Mouse (Mus musculus) intestine, embryonic 16.5 days (tissue): Measurements from ENCODE around the gene Dhx9. TPM values are rescaled to one million over a fixed set of nuclear protein-coding genes. Genes with fewer than 3 reads are reported as not detected.

Source experiments
- ATAC-seq: fragments of 200-750 bp; cut with Nextera tagmentation; 2 replicates; pipeline ENCODE4 v1.8.0; 2017; ENCODE audit warnings: moderate TSS enrichment, moderate library complexity
- H3K27ac ChIP-seq: fragments of 300-500 bp; sonication (generic); 2 replicates; pipeline ENCODE4 v1.5.1; 2014; ENCODE audit warnings: mild to moderate bottlenecking, low read length
- H3K27me3 ChIP-seq: fragments of 300-500 bp; sonication (generic); replicated peaks from 2 replicates; pipeline ENCODE4 v1.6.1; 2014; ENCODE audit warnings: low read length, control low read depth, mixed read lengths; ENCODE audit not compliant: control insufficient read depth, insufficient read depth
- H3K36me3 ChIP-seq: fragments of 300-500 bp; sonication (generic); 2 replicates; pipeline ENCODE4 v1.6.1; 2014; ENCODE audit warnings: low read length, control low read depth; ENCODE audit not compliant: control insufficient read depth, insufficient read depth
- H3K4me1 ChIP-seq: fragments of 300-500 bp; sonication (generic); 2 replicates; pipeline ENCODE4 v1.6.1; 2014; ENCODE audit warnings: low read length, control low read depth, mixed read lengths; ENCODE audit not compliant: control insufficient read depth, insufficient read depth
- H3K4me2 ChIP-seq: fragments of 300-500 bp; sonication (generic); 2 replicates; pipeline ENCODE4 v1.6.1; 2014; ENCODE audit warnings: low read depth, low read length, control low read depth
- H3K4me3 ChIP-seq: fragments of 300-500 bp; sonication (generic); 2 replicates; pipeline ENCODE4 v1.5.1; 2014; ENCODE audit warnings: mild to moderate bottlenecking, low read length
- H3K9ac ChIP-seq: fragments of 300-500 bp; sonication (generic); 2 replicates; pipeline ENCODE4 v1.6.1; 2014; ENCODE audit warnings: low read depth, low read length
- H3K9me3 ChIP-seq: fragments of 300-500 bp; sonication (generic); 2 replicates; pipeline ENCODE4 v1.6.1; 2016; ENCODE audit warnings: low read length, control low read depth; ENCODE audit not compliant: control insufficient read depth
- WGBS: fragments of 180-500 bp; shearing (Covaris S2); extraction: QIAGEN DNeasy Blood & Tissue Kit; methylation state at CpG from one replicate; pipeline ENCODE4 v1.1.7; 2014; 5-methylcytosine and 5-hydroxymethylcytosine counted together
- polyA plus RNA-seq: library from polyadenylated mRNA; unstranded; fragments of >200 nt; fragmentation: Nextera tagmentation; extraction: Ambion mirVana; gene quantifications from 2 replicates; pipeline ENCODE4 v1.2.1, GENCODE M21; 2015

Dhx9 gene
- polyA plus RNA-seq, 1 experiment from 2014 or later = 18.1 TPM

- Histone ChIP-seq H3K9me3 (no peaks in the 10 kb centered on the region), H3K4me2 (no peak overlapping the region), H3K9ac (no peak overlapping the region), H3K36me3 (peaks cover 17% of the 10 kb centered on the region), H3K27ac (no peak overlapping the region), H3K4me1 (no peaks in the 10 kb centered on the region), H3K27me3 (no peaks in the 10 kb centered on the region), H3K4me3 (no peak overlapping the region)
- WGBS = 88% methylated on average over 5 of the region's 5 CpGs
- ATAC-seq = no peak
These were observed 31.3 kb downstream of the Dhx9 start for GRCm38 (mm10) chr1:153456137-153456536.

- H3K36me3 ChIP-seq = peaks cover 9% of the 10 kb centered on the region; the same call in 1 of the 2 replicates
- no peak overlapping the region for H3K4me3 ChIP-seq
- H3K4me1 ChIP-seq = no peaks in the 10 kb centered on the region
- WGBS = 85% methylated on average over 3 of the region's 3 CpGs
- H3K27ac ChIP-seq = no peak overlapping the region
- H3K9me3 ChIP-seq = no peaks in the 10 kb centered on the region
- ATAC-seq = 0 out of 2 replicates have a peak, but pooled peaks have one; percentile 32
- H3K4me2 ChIP-seq = no peak overlapping the region
- H3K27me3 ChIP-seq = no peaks in the 10 kb centered on the region
- no peak overlapping the region for H3K9ac ChIP-seq
These were observed 34.3 kb downstream of the Dhx9 start for GRCm38 (mm10) chr1:153453146-153453642.

- no peak overlapping the region for H3K9ac ChIP-seq
- WGBS = 76% methylated on average over 10 of the region's 10 CpGs
- H3K4me2 ChIP-seq = no peak overlapping the region
- no peak overlapping the region for H3K4me3 ChIP-seq
- H3K27ac ChIP-seq = no peak overlapping the region
- H3K27me3 ChIP-seq = no peaks in the 10 kb centered on the region
- no peaks in the 10 kb centered on the region for H3K4me1 ChIP-seq
- ATAC-seq = no peak
- peaks cover 1% of the 10 kb centered on the region; the same call in 1 of the 2 replicates for H3K36me3 ChIP-seq
- no peaks in the 10 kb centered on the region for H3K9me3 ChIP-seq
These were observed 36.0 kb downstream of the Dhx9 start for GRCm38 (mm10) chr1:153451237-153452154.

- Histone ChIP-seq H3K4me1 (no peaks in the 10 kb centered on the region), H3K4me3 (no peak overlapping the region), H3K27me3 (no peaks in the 10 kb centered on the region), H3K36me3 (no peaks in the 10 kb centered on the region), H3K9me3 (no peaks in the 10 kb centered on the region), H3K4me2 (no peak overlapping the region), H3K27ac (no peak overlapping the region), H3K9ac (no peak overlapping the region)
- ATAC-seq = no peak
- WGBS = 96% methylated on average over 20 of the region's 20 CpGs
These were observed 41.2 kb downstream of the Dhx9 start for GRCm38 (mm10) chr1:153446120-153446831.

GRCm38 (mm10) chr1:153443632-153444031 lies 43.8 kb downstream of the Dhx9 start:
- WGBS = 73% methylated on average over 4 of the region's 4 CpGs
- Histone ChIP-seq H3K4me3 (no peak overlapping the region), H3K9ac (no peak overlapping the region), H3K4me2 (no peak overlapping the region), H3K27ac (no peak overlapping the region), H3K27me3 (no peaks in the 10 kb centered on the region), H3K36me3 (no peaks in the 10 kb centered on the region), H3K9me3 (no peaks in the 10 kb centered on the region), H3K4me1 (no peaks in the 10 kb centered on the region)
- ATAC-seq = no peak

- no peaks in the 10 kb centered on the region for H3K4me1 ChIP-seq
- H3K27ac ChIP-seq = no peak overlapping the region
- 81% methylated on average over 1 of the region's 1 CpGs for WGBS
- H3K27me3 ChIP-seq = no peaks in the 10 kb centered on the region
- no peak overlapping the region for H3K4me3 ChIP-seq
- no peak overlapping the region for H3K4me2 ChIP-seq
- no peak for ATAC-seq
- H3K36me3 ChIP-seq = no peaks in the 10 kb centered on the region
- no peak overlapping the region for H3K9ac ChIP-seq
- H3K9me3 ChIP-seq = no peaks in the 10 kb centered on the region
These were observed 44.4 kb downstream of the Dhx9 start for GRCm38 (mm10) chr1:153443019-153443418.

GRCm38 (mm10) chr1:153441656-153442055 lies 45.8 kb downstream of the Dhx9 start:
- no peaks in the 10 kb centered on the region for H3K4me1 ChIP-seq
- no peak overlapping the region for H3K4me3 ChIP-seq
- H3K27ac ChIP-seq = no peak overlapping the region
- WGBS = 77% methylated on average over 3 of the region's 3 CpGs
- no peak overlapping the region for H3K9ac ChIP-seq
- no peaks in the 10 kb centered on the region for H3K27me3 ChIP-seq
- H3K36me3 ChIP-seq = no peaks in the 10 kb centered on the region
- no peak for ATAC-seq
- no peaks in the 10 kb centered on the region for H3K9me3 ChIP-seq
- no peak overlapping the region for H3K4me2 ChIP-seq

- Histone ChIP-seq H3K4me1 (no peaks in the 10 kb centered on the region), H3K9ac (no peak overlapping the region), H3K4me2 (no peak overlapping the region), H3K9me3 (no peaks in the 10 kb centered on the region), H3K27me3 (no peaks in the 10 kb centered on the region), H3K4me3 (no peak overlapping the region), H3K36me3 (no peaks in the 10 kb centered on the region), H3K27ac (no peak overlapping the region)
- WGBS = 86% methylated on average over 4 of the region's 4 CpGs
- no peak for ATAC-seq
These were observed 46.7 kb downstream of the Dhx9 start for GRCm38 (mm10) chr1:153440752-153441151.

GRCm38 (mm10) chr1:153437536-153437935 lies 49.9 kb downstream of the Dhx9 start:
- no peak overlapping the region for H3K27ac ChIP-seq
- WGBS = 88% methylated on average over 11 of the region's 11 CpGs
- H3K9ac ChIP-seq = no peak overlapping the region
- ATAC-seq = no peak
- no peaks in the 10 kb centered on the region for H3K4me1 ChIP-seq
- no peaks in the 10 kb centered on the region for H3K9me3 ChIP-seq
- no peak overlapping the region for H3K4me2 ChIP-seq
- no peaks in the 10 kb centered on the region for H3K27me3 ChIP-seq
- no peak overlapping the region for H3K4me3 ChIP-seq
- H3K36me3 ChIP-seq = no peaks in the 10 kb centered on the region
